Mouse (Mus musculus) c-Kit-positive CD71-positive TER-119-negative erythroid progenitor cells, embryonic 14.5 days (primary cell): ENCODE data around the gene Mboat2.

Source experiments
- DNase-seq: peaks from one replicate; pipeline ENCODE4 v3.0.0-alpha.2; 2013; ENCODE audit warnings: low read depth

Gene Mboat2

DNA sequence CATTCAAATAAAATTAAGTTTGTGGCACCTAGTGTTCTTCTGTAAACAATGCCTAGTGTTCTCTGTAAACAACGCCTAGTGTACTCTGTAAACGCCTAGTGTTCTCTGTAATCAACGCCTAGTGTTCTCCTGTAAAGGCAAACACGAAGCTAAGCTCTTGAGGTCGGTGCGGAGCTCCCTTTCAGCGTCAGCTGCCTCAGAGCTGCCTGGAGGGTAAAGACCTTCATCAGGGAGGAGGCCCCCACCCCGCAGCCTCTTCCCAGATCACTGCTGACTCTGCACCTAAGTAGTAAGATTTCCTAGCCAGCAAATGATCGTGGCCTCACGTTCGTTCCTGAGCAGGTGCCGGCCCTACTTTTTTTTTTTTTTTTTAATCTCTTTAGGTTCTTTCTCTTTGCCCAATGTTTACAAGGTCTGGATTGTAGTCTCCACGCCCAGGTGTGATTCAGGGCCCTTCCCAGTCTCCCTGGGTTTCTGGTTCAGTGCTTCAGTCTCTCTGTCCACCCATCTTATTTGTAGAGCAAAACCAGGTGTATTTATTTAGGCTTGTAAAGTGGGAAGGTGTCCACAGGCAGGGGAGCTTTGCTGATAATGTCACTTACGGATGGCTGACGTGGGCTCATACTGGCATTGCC is 181.2 kb downstream of the Mboat2 start:
- DNase-seq: no peak

GRCm38 (mm10) chr12:25012555-25013540 is 182.2 kb downstream of the Mboat2 start:
- DNase-seq: no peak
